Mouse (Mus musculus) kidney, embryonic 14.5 days (tissue): Measurements from ENCODE around the gene Stpg3. TPM values are rescaled to one million over a fixed set of nuclear protein-coding genes. Genes with fewer than 3 reads are reported as not detected.
A peak's percentile ranks its signal among the peaks of the same experiment; 100 is the strongest.

Source experiments
- ATAC-seq: fragments of 200-750 bp; cut with Nextera tagmentation; 2 replicates; pipeline ENCODE4 v1.8.0; 2017; ENCODE audit warnings: moderate number of reproducible peaks, mild to moderate bottlenecking, moderate TSS enrichment, moderate library complexity; ENCODE audit not compliant: low FRiP score, low TSS enrichment
- H3K27ac ChIP-seq: fragments of 300-500 bp; sonication (generic); 2 replicates; pipeline ENCODE4 v1.5.1; 2014; ENCODE audit warnings: low read depth, mild to moderate bottlenecking, low read length, moderate library complexity, mixed read lengths
- H3K27me3 ChIP-seq: fragments of 300-500 bp; sonication (generic); 2 replicates; pipeline ENCODE4 v1.6.1; 2014; ENCODE audit warnings: mild to moderate bottlenecking, low read length; ENCODE audit not compliant: control insufficient read depth, insufficient read depth
- H3K36me3 ChIP-seq: fragments of 300-500 bp; sonication (generic); 2 replicates; pipeline ENCODE4 v1.6.1; 2014; ENCODE audit warnings: low read length, mixed read lengths; ENCODE audit not compliant: control insufficient read depth, insufficient read depth
- H3K4me1 ChIP-seq: fragments of 300-500 bp; sonication (generic); 2 replicates; pipeline ENCODE4 v1.6.1; 2014; ENCODE audit warnings: low read length, mixed read lengths; ENCODE audit not compliant: control insufficient read depth, insufficient read depth
- H3K4me2 ChIP-seq: fragments of 300-500 bp; sonication (generic); replicated peaks from 2 replicates; pipeline ENCODE4 v1.6.1; 2014; ENCODE audit warnings: low read depth, mild to moderate bottlenecking, low read length
- H3K4me3 ChIP-seq: fragments of 300-500 bp; sonication (generic); 2 replicates; pipeline ENCODE4 v1.5.1; 2014; ENCODE audit warnings: mild to moderate bottlenecking, low read length
- H3K9ac ChIP-seq: fragments of 300-500 bp; sonication (generic); 2 replicates; pipeline ENCODE4 v1.6.1; 2014; ENCODE audit warnings: low read depth, mild to moderate bottlenecking, low read length, moderate library complexity
- H3K9me3 ChIP-seq: fragments of 300-500 bp; sonication (generic); 2 replicates; pipeline ENCODE4 v1.6.1; 2016; ENCODE audit warnings: low read length; ENCODE audit not compliant: control insufficient read depth
- WGBS: fragments of 180-500 bp; shearing (Covaris S2); extraction: QIAGEN DNeasy Blood & Tissue Kit; methylation state at CpG from one replicate; pipeline ENCODE4 v1.1.7; 2014; 5-methylcytosine and 5-hydroxymethylcytosine counted together
- polyA plus RNA-seq: library from polyadenylated mRNA; unstranded; fragments of >200 nt; fragmentation: Nextera tagmentation; extraction: Ambion mirVana; gene quantifications from 2 replicates; pipeline ENCODE4 v1.2.1, GENCODE M21; 2014

Stpg3 gene
- polyA plus RNA-seq, 1 experiment from 2014 or later = 0.49 TPM

GRCm38 (mm10) chr2:25230581-25230980 is 16.1 kb upstream of the Stpg3 start:
- Histone ChIP-seq H3K36me3 (no peaks in the 10 kb centered on the region), H3K9ac (no peak overlapping the region), H3K4me2 (no peak overlapping the region), H3K4me1 (peaks cover 9% of the 10 kb centered on the region; the same call in 1 of the 2 replicates), H3K9me3 (no peaks in the 10 kb centered on the region), H3K27ac (no peak overlapping the region), H3K27me3 (no peaks in the 10 kb centered on the region), H3K4me3 (no peak overlapping the region)
- no peak for ATAC-seq
- WGBS = 86% methylated on average over 7 of the region's 7 CpGs

- no peak overlapping the region for H3K9ac ChIP-seq
- H3K4me1 ChIP-seq = peaks cover 12% of the 10 kb centered on the region; the same call in 1 of the 2 replicates
- WGBS = 78% methylated on average over 5 of the region's 5 CpGs
- no peaks in the 10 kb centered on the region for H3K36me3 ChIP-seq
- H3K4me2 ChIP-seq = no peak overlapping the region
- no peaks in the 10 kb centered on the region for H3K9me3 ChIP-seq
- no peaks in the 10 kb centered on the region for H3K27me3 ChIP-seq
- H3K4me3 ChIP-seq = no peak overlapping the region
- no peak overlapping the region for H3K27ac ChIP-seq
- ATAC-seq = no peak
Measured at GRCm38 (mm10) chr2:25229582-25229981, 15.1 kb upstream of the Stpg3 start.

- Histone ChIP-seq H3K4me2 (no peak overlapping the region), H3K36me3 (no peaks in the 10 kb centered on the region), H3K4me3 (no peak overlapping the region), H3K27ac (no peak overlapping the region), H3K9ac (no peak overlapping the region), H3K9me3 (no peaks in the 10 kb centered on the region), H3K4me1 (peaks cover 12% of the 10 kb centered on the region; the same call in 1 of the 2 replicates), H3K27me3 (no peaks in the 10 kb centered on the region)
- ATAC-seq = no peak
- WGBS = 68% methylated on average over 6 of the region's 6 CpGs
Measured at GRCm38 (mm10) chr2:25228995-25229530, 14.6 kb upstream of the Stpg3 start.

GRCm38 (mm10) chr2:25228431-25228889 is 14.0 kb upstream of the Stpg3 start:
- no peaks in the 10 kb centered on the region for H3K27me3 ChIP-seq
- 1% methylated on average over 7 of the region's 7 CpGs for WGBS
- no peak overlapping the region for H3K9ac ChIP-seq
- H3K4me1 ChIP-seq = peaks cover 15% of the 10 kb centered on the region
- peak; percentile 18; the same call in 1 of the 2 replicates for ATAC-seq
- H3K36me3 ChIP-seq = no peaks in the 10 kb centered on the region
- peak overlapping the region; percentile 31 for H3K4me2 ChIP-seq
- H3K27ac ChIP-seq = peak overlapping the region; percentile 57
- peak overlapping the region; percentile 16 for H3K4me3 ChIP-seq
- no peaks in the 10 kb centered on the region for H3K9me3 ChIP-seq

GRCm38 (mm10) chr2:25227406-25227805 is 13.0 kb upstream of the Stpg3 start:
- H3K4me1 ChIP-seq = peaks cover 18% of the 10 kb centered on the region
- ATAC-seq = no peak
- no peaks in the 10 kb centered on the region for H3K9me3 ChIP-seq
- H3K27ac ChIP-seq = no peak overlapping the region
- 88% methylated on average over 4 of the region's 4 CpGs for WGBS
- H3K9ac ChIP-seq = no peak overlapping the region
- H3K4me3 ChIP-seq = no peak overlapping the region
- H3K36me3 ChIP-seq = 0 out of 2 replicates have a peak, but pooled peaks cover 3% of the 10 kb centered on the region
- no peaks in the 10 kb centered on the region for H3K27me3 ChIP-seq
- H3K4me2 ChIP-seq = no peak overlapping the region

- H3K36me3 ChIP-seq = peaks cover 4% of the 10 kb centered on the region; the same call in 1 of the 2 replicates
- H3K4me3 ChIP-seq = no peak overlapping the region
- ATAC-seq = no peak
- H3K27me3 ChIP-seq = no peaks in the 10 kb centered on the region
- H3K9ac ChIP-seq = no peak overlapping the region
- no peaks in the 10 kb centered on the region for H3K9me3 ChIP-seq
- no peak overlapping the region for H3K27ac ChIP-seq
- WGBS = 86% methylated on average over 5 of the region's 5 CpGs
- no peak overlapping the region for H3K4me2 ChIP-seq
- H3K4me1 ChIP-seq = peaks cover 18% of the 10 kb centered on the region
Measured at GRCm38 (mm10) chr2:25226864-25227263, 12.4 kb upstream of the Stpg3 start.

- Histone ChIP-seq H3K9me3 (no peaks in the 10 kb centered on the region), H3K4me1 (peaks cover 18% of the 10 kb centered on the region), H3K27ac (peak overlapping the region; percentile 97), H3K27me3 (no peaks in the 10 kb centered on the region), H3K36me3 (peaks cover 11% of the 10 kb centered on the region; the same call in 1 of the 2 replicates), H3K4me3 (peak overlapping the region; percentile 86; the same call in 1 of the 2 replicates), H3K9ac (peak overlapping the region; percentile 70; the same call in 1 of the 2 replicates), H3K4me2 (peak overlapping the region; percentile 52; the same call in 1 of the 2 replicates)
- 79% methylated on average over 8 of the region's 8 CpGs for WGBS
- ATAC-seq = no peak
Measured at GRCm38 (mm10) chr2:25225811-25226379, 11.5 kb upstream of the Stpg3 start.

GRCm38 (mm10) chr2:25224766-25225752 is 10.6 kb upstream of the Stpg3 start:
- peak overlapping the region; percentile 52 for H3K4me2 ChIP-seq
- peak overlapping the region; percentile 86 for H3K4me3 ChIP-seq
- 1% methylated on average over 41 of the region's 41 CpGs for WGBS
- H3K4me1 ChIP-seq = peaks cover 18% of the 10 kb centered on the region
- no peaks in the 10 kb centered on the region for H3K27me3 ChIP-seq
- ATAC-seq = peak; percentile 97
- H3K9ac ChIP-seq = peak overlapping the region; percentile 70
- H3K9me3 ChIP-seq = no peaks in the 10 kb centered on the region
- H3K27ac ChIP-seq = peak overlapping the region; percentile 97
- H3K36me3 ChIP-seq = peaks cover 11% of the 10 kb centered on the region; the same call in 1 of the 2 replicates
